Mouse (Mus musculus) heart, embryonic 14.5 days (tissue): ENCODE measurements at regions not wholly inside any gene's neighbourhood (a gene's known extent, or its start where the extent isn't known, plus 50 kb on each side); places are given as distances from the start of the nearest gene placed in this dataset.

Experiments used
- ATAC-seq: fragments of 200-750 bp; cut with Nextera tagmentation; 2 replicates; pipeline ENCODE4 v1.8.0; 2017; ENCODE audit warnings: low read depth, moderate TSS enrichment; ENCODE audit not compliant: insufficient number of reproducible peaks, insufficient read depth, low FRiP score
- H3K27ac ChIP-seq, 2 experiments: fragments of 200-500 bp in 1 of 2; fragments of 300-500 bp in 1 of 2; sonication (generic) in 1 of 2; replicated peaks in 1 of 2; 2 replicates each; pipeline ENCODE4 v1.5.1; 2012 to 2014; ENCODE audit warnings: low read depth in 2 of 2, low read length in 2 of 2, control low read depth in 1 of 2, mild to moderate bottlenecking in 1 of 2, mixed read lengths in 1 of 2; ENCODE audit not compliant: control insufficient read depth in 1 of 2, insufficient read depth in 1 of 2
- H3K27me3 ChIP-seq: fragments of 300-500 bp; sonication (generic); 2 replicates; pipeline ENCODE4 v1.6.1; 2014; ENCODE audit warnings: mild to moderate bottlenecking, low read length, control low read depth; ENCODE audit not compliant: control insufficient read depth, insufficient read depth
- H3K36me3 ChIP-seq: fragments of 300-500 bp; sonication (generic); 2 replicates; pipeline ENCODE4 v1.6.1; 2014; ENCODE audit warnings: mild to moderate bottlenecking, control low read depth, low read length, mixed read lengths; ENCODE audit not compliant: control insufficient read depth, insufficient read depth
- H3K4me1 ChIP-seq, 2 experiments: fragments of 200-500 bp in 1 of 2; fragments of 300-500 bp in 1 of 2; sonication (generic) in 1 of 2; 2 replicates each; pipeline ENCODE4 v1.6.1; 2012 to 2014; ENCODE audit warnings: low read length in 2 of 2, control low read depth in 1 of 2, mixed read lengths in 1 of 2; ENCODE audit not compliant: control insufficient read depth in 2 of 2, insufficient read depth in 2 of 2
- H3K4me2 ChIP-seq: fragments of 300-500 bp; sonication (generic); 2 replicates; pipeline ENCODE4 v1.6.1; 2014; ENCODE audit warnings: mild to moderate bottlenecking, low read length
- H3K4me3 ChIP-seq, 2 experiments: fragments of 200-500 bp in 1 of 2; fragments of 300-500 bp in 1 of 2; sonication (generic) in 1 of 2; 2 replicates each; pipeline ENCODE4 v1.5.1; 2012 to 2014; ENCODE audit warnings: low read length in 2 of 2, mild to moderate bottlenecking in 2 of 2, control low read depth in 1 of 2, low read depth in 1 of 2, moderate library complexity in 1 of 2; ENCODE audit not compliant: control insufficient read depth in 1 of 2, insufficient read depth in 1 of 2
- H3K9ac ChIP-seq: fragments of 300-500 bp; sonication (generic); 2 replicates; pipeline ENCODE4 v1.6.1; 2014; ENCODE audit warnings: mild to moderate bottlenecking, low read length
- H3K9me3 ChIP-seq: fragments of 300-500 bp; sonication (generic); 2 replicates; pipeline ENCODE4 v1.6.1; 2016; ENCODE audit warnings: low read length, control low read depth; ENCODE audit not compliant: control insufficient read depth
- WGBS: fragments of 180-500 bp; shearing (Covaris S2); extraction: QIAGEN DNeasy Blood & Tissue Kit; methylation state at CpG from one replicate; pipeline ENCODE4 v1.1.7; 2014; 5-methylcytosine and 5-hydroxymethylcytosine counted together

- WGBS: 91% methylated on average over 3 of the region's 3 CpGs
- ATAC-seq: no peak
Observed at GRCm38 (mm10) chr10:70781036-70781435, 125.3 kb upstream of the Phyhipl start.

GRCm38 (mm10) chr10:70778596-70778995 lies 122.8 kb upstream of the Phyhipl start:
- Histone ChIP-seq H3K4me1 (no peaks in the 10 kb centered on the region), H3K4me3 (no peak overlapping the region), H3K4me2 (no peak overlapping the region), H3K27me3 (no peaks in the 10 kb centered on the region), H3K27ac (no peak overlapping the region), H3K36me3 (no peaks in the 10 kb centered on the region), H3K9ac (no peak overlapping the region), H3K9me3 (no peaks in the 10 kb centered on the region)
- 89% methylated on average over 11 of the region's 11 CpGs for WGBS
- ATAC-seq: no peak

More at GRCm38 (mm10) chr10:70781036-70781435, 125.3 kb upstream of the Phyhipl start:
- Histone ChIP-seq H3K9me3 (no peaks in the 10 kb centered on the region), H3K27ac (no peak overlapping the region), H3K27me3 (no peaks in the 10 kb centered on the region), H3K4me1 (no peaks in the 10 kb centered on the region), H3K36me3 (no peaks in the 10 kb centered on the region), H3K9ac (no peak overlapping the region), H3K4me3 (no peak overlapping the region), H3K4me2 (no peak overlapping the region)

DNA sequence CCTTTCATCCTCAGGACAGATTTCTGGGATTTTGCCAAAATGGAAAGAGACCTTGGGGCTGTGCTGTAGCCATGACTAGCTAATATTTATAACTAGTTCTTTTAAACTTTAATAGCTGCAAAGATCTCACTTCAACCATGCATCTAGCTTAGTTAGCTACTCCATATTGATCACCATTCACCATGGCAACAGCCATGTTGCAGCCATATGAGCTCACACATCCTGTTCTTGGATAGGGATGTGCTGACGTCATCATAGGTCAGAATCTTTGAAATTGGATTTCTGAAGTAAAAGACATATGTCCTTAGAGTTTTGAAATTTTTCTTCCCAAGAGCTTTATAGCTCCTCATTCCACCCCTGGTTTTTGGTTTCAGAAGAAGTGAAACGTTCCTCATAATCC lies 118.8 kb upstream of the Phyhipl start:
- ATAC-seq: no peak
- H3K27me3 ChIP-seq: no peaks in the 10 kb centered on the region
- H3K4me1 ChIP-seq: no peaks in the 10 kb centered on the region
- no peak overlapping the region for H3K27ac ChIP-seq
- no peaks in the 10 kb centered on the region for H3K36me3 ChIP-seq
- 0 out of 2 replicates have a peak, but pooled peaks cover 6% of the 10 kb centered on the region for H3K9me3 ChIP-seq
- H3K4me2 ChIP-seq: no peak overlapping the region
- no peak overlapping the region for H3K9ac ChIP-seq
- no peak overlapping the region for H3K4me3 ChIP-seq
- 61% methylated on average over 2 of the region's 2 CpGs for WGBS

GRCm38 (mm10) chr10:70774159-70774558 lies 118.4 kb upstream of the Phyhipl start:
- Histone ChIP-seq H3K9me3 (0 out of 2 replicates have a peak, but pooled peaks cover 6% of the 10 kb centered on the region), H3K36me3 (no peaks in the 10 kb centered on the region), H3K4me2 (no peak overlapping the region), H3K4me1 (no peaks in the 10 kb centered on the region), H3K9ac (no peak overlapping the region), H3K27me3 (no peaks in the 10 kb centered on the region), H3K4me3 (no peak overlapping the region), H3K27ac (no peak overlapping the region)
- ATAC-seq: no peak
- 88% methylated on average over 3 of the region's 4 CpGs for WGBS

DNA sequence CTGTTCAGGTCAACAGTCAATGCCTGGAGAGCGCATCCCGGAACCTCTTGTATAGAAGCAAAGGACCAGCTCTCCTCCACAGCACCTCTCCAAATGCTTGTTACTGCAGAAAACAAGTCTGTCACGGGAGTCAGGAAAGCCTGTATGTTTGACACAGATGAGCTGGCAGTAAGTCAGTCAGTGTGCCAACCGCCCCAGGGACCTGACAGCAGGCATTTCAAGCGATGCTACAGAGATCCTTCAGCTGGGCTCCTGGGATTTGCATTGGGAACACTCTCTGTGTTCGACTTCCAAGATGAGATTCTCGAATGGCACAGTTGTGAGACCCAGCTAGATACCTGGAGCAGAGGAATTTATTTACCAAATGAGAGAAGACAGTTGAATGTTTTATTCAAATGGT lies 111.7 kb upstream of the Phyhipl start:
- Histone ChIP-seq H3K36me3 (no peaks in the 10 kb centered on the region), H3K9ac (no peak overlapping the region), H3K4me2 (no peak overlapping the region), H3K27me3 (no peaks in the 10 kb centered on the region), H3K27ac (no peak overlapping the region), H3K4me1 (no peaks in the 10 kb centered on the region), H3K9me3 (0 out of 2 replicates have a peak, but pooled peaks cover 6% of the 10 kb centered on the region), H3K4me3 (no peak overlapping the region)
- WGBS: 80% methylated on average over 7 of the region's 7 CpGs
- no peak for ATAC-seq

GRCm38 (mm10) chr10:70766869-70767268 lies 111.1 kb upstream of the Phyhipl start:
- WGBS: 67% methylated on average over 1 of the region's 1 CpGs
- Histone ChIP-seq H3K27ac (no peak overlapping the region), H3K9ac (no peak overlapping the region), H3K9me3 (0 out of 2 replicates have a peak, but pooled peaks cover 6% of the 10 kb centered on the region), H3K4me2 (no peak overlapping the region), H3K4me1 (no peaks in the 10 kb centered on the region), H3K36me3 (no peaks in the 10 kb centered on the region), H3K4me3 (no peak overlapping the region), H3K27me3 (no peaks in the 10 kb centered on the region)
- no peak for ATAC-seq

- Histone ChIP-seq H3K4me1 (no peaks in the 10 kb centered on the region), H3K4me2 (no peak overlapping the region), H3K27me3 (no peaks in the 10 kb centered on the region), H3K27ac (no peak overlapping the region), H3K4me3 (no peak overlapping the region), H3K9me3 (0 out of 2 replicates have a peak, but pooled peaks cover 6% of the 10 kb centered on the region), H3K9ac (no peak overlapping the region), H3K36me3 (no peaks in the 10 kb centered on the region)
- WGBS: 70% methylated on average over 8 of the region's 8 CpGs
- no peak for ATAC-seq
Observed at GRCm38 (mm10) chr10:70766450-70766849, 110.7 kb upstream of the Phyhipl start.

DNA sequence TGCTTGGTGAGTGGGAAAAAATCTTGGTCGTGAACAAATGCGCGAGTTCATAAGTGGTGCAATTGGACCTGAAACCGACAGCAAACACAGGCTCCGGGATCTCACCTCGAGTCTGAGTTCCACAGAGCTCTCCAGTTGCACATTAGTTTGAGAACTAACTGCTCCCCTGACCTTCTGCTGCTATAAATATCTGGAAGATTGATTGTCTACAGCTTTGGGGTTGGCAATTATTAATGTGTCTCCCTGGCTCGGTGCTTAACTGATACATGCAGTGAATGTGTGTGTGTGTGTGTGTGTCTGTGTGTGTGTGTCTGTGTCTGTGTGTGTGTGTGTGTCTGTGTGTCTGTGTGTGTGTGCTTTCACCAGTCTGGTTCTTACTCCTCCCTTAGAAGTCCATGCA lies 107.4 kb upstream of the Phyhipl start:
- H3K27me3 ChIP-seq: no peaks in the 10 kb centered on the region
- no peak overlapping the region for H3K4me2 ChIP-seq
- no peak overlapping the region for H3K4me3 ChIP-seq
- H3K36me3 ChIP-seq: no peaks in the 10 kb centered on the region
- H3K4me1 ChIP-seq: no peaks in the 10 kb centered on the region
- H3K9ac ChIP-seq: no peak overlapping the region
- no peaks in the 10 kb centered on the region for H3K9me3 ChIP-seq
- WGBS: 71% methylated on average over 7 of the region's 7 CpGs
- H3K27ac ChIP-seq: no peak overlapping the region
- no peak for ATAC-seq
